Mouse (Mus musculus): ENCODE results near the gene Cxcr5. TPM values are rescaled to one million over a fixed set of nuclear protein-coding genes. Genes with fewer than 3 reads are reported as not detected.

Gene Cxcr5
- polyA plus RNA-seq, 1 experiment from 2014 or later, result 0.05 TPM

DNA sequence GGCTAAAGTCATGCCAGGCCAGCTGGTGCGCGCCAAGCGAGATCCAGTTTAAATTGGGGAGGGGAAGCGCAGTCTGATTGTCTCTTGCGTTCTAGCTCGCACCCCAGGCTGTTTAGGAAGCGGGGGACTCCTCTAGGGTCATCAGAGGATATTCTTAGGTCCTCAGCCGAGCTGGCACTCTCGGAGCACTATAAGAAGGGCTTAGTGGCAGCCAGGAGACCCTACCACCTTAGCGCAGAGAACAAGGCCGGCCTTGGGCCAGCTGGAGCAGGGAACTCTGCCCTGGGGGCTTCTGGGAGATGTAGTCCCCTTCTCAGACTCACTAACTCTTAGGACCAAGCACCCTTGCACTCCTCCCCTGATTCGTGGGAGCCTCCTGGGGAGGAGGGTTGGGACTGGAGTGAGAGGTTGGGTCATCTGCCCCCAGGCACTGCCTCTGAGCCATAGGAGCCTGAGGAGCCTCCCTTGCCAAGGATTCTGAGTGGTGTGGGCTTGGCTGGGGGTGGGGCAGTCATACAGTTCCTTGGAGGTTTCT is 78.1 kb downstream of the Cxcr5 start:
- peak overlapping the region; percentile 98 for H3K4me3 ChIP-seq
- H3K9me3 ChIP-seq, result no peaks in the 10 kb centered on the region
- WGBS, result 0% methylated on average over 12 of the region's 12 CpGs
- peak overlapping the region; percentile 96 for H3K27ac ChIP-seq
- H3K36me3 ChIP-seq (replicated peaks), result peaks cover 8% of the 10 kb centered on the region
- peak; percentile 75 for DNase-seq (ENCODE audit: extremely low spot score, low spot score)
- H3K27me3 ChIP-seq (ENCODE audit: poor library complexity, severe bottlenecking), result peaks cover 12% of the 10 kb centered on the region
- peaks cover 81% of the 10 kb centered on the region for H3K4me1 ChIP-seq

DNA sequence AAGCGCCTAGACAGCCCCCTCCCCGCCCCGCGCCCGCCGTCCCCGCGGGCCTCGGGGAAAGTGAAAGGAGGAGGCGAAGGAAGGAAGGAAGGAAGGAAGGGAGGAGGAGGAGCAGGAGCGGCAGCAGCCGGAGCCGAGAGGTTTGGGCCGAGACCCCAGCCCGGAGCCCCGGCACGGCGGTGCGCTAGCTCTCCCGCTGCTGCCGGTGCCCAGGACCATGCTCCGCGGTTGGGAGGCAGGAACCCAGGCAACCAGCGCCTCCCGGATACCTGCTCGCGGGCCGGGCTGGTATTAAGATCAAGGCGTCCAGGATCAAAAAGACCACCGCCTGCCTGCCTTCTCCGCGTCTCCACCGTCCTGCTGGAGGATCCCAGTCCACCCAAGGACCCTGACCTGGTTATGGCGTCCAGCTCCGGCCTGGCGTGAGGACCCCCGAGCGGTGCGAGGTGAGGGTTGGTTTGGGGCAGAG is 78.6 kb downstream of the Cxcr5 start:
- Histone ChIP-seq H3K4me3 (peak overlapping the region; percentile 98), H3K9me3 (no peaks in the 10 kb centered on the region), H3K27me3 (ENCODE audit: poor library complexity, severe bottlenecking) (peaks cover 12% of the 10 kb centered on the region), H3K27ac (peak overlapping the region; percentile 96), H3K4me1 (peaks cover 81% of the 10 kb centered on the region), H3K36me3 (replicated peaks) (peaks cover 8% of the 10 kb centered on the region)
- WGBS, result 0% methylated on average over 38 of the region's 39 CpGs
- DNase-seq (ENCODE audit: extremely low spot score, low spot score), result no peak

DNA sequence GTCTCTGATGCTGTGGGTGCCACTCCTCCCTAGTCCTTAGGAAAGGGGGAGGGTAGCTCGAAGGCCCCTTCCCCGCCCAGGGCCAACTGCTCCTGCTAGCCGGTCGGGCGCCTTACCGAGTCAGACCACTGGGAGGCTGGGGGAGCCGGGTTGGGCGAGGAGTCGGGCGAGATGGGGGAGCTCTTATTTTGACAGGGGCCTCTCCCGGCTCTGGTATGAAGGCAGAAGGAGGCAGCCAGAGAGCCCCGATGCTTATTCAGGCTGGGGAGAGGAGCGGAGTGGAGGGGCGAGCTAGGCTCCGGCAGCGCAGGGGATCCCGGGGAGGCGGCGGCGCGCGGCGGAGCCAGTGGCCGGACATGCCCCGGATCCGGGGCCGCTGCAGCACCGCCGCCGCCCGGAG is 79.1 kb downstream of the Cxcr5 start, which contains the start of gene Bcl9l:
TSS of gene Bcl9l (plus strand) at position 274 of the 400 bp plus-strand sequence.
- peak within 1 kb of the TSS; percentile 96 for H3K27ac ChIP-seq
- DNase-seq (ENCODE audit: extremely low spot score, low spot score), result peak; percentile 98
- H3K4me3 ChIP-seq, result peak within 1 kb of the TSS; percentile 98
- no peaks in the 10 kb centered on the region for H3K9me3 ChIP-seq
- WGBS, result under 1% methylated on average over 31 of the region's 31 CpGs
- H3K36me3 ChIP-seq (replicated peaks), result peaks cover 8% of the 10 kb centered on the region
- peaks cover 81% of the 10 kb centered on the region for H3K4me1 ChIP-seq
- peaks cover 13% of the 10 kb centered on the region for H3K27me3 ChIP-seq (ENCODE audit: poor library complexity, severe bottlenecking)

DNA sequence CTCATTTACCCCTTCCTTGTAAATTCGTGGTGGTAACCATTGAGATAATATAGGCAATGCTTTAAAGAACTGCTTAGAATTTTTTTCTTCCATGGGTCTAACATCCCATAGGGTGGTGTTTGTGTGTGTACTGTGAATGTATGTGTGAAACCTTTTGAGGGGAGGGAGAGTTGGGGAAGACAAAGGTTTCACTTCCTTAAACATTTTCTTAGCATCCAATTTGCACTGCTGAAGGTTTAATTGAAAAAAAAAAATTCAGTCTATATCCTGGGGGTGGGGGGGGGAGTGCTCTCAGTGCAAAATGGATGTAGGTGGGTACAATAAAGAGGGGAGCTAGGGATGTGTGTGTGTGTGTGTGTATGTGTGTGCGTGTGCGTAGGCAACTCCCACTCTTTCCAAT is 79.6 kb downstream of the Cxcr5 start:
- DNase-seq (ENCODE audit: extremely low spot score, low spot score), result no peak
- peaks cover 17% of the 10 kb centered on the region for H3K27me3 ChIP-seq (ENCODE audit: poor library complexity, severe bottlenecking)
- H3K4me1 ChIP-seq, result peaks cover 81% of the 10 kb centered on the region
- H3K9me3 ChIP-seq, result no peaks in the 10 kb centered on the region
- WGBS, result 8% methylated on average over 3 of the region's 3 CpGs
- H3K27ac ChIP-seq, result peak overlapping the region; percentile 96
- peak overlapping the region; percentile 98 for H3K4me3 ChIP-seq
- H3K36me3 ChIP-seq (replicated peaks), result peaks cover 8% of the 10 kb centered on the region

DNA sequence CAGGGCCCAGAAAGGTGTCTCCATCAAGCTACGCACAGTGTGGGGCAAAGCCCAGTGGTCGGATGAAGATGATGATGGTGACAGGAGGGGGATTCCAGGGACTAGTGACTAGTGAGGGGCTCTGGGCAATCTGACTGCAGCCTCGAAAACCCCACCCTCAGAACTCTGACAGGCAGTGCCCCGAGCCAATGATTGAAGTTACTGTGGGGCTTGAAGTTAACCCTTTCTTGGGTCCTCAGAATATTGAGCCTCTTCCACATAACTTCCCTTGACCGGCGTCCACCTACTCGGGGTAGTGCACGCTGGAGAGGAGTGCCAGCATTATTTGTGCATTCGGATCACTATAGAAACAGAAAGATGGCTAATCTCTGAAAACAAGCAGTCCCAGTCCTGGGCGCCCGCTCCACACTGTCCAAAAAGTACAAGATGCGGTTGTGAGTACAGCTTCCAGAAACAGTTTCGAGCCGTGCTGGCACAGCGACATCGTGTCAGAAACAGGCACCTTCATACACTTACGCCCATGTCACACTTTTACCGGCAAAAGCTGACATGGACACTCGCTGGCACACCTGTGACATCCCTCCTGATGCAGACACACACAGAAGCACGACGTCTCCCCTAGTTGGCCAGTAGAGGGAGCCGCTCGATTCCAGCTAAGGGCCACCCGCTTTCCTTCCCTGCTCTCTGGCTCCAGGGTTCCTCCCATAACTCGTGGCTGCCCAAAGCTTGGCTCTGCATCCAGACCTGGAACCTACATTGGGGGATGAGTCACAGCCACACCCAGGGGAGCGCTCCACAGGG is 81.8 kb downstream of the Cxcr5 start:
- Histone ChIP-seq H3K27me3 (ENCODE audit: poor library complexity, severe bottlenecking) (peaks cover 26% of the 10 kb centered on the region), H3K4me1 (peaks cover 59% of the 10 kb centered on the region), H3K27ac (peak overlapping the region; percentile 97), H3K36me3 (replicated peaks) (no peaks in the 10 kb centered on the region), H3K4me3 (peak overlapping the region; percentile 76), H3K9me3 (no peaks in the 10 kb centered on the region)
- under 1% methylated on average over 26 of the region's 26 CpGs for WGBS
- DNase-seq (ENCODE audit: extremely low spot score, low spot score), result peak; percentile 82

DNA sequence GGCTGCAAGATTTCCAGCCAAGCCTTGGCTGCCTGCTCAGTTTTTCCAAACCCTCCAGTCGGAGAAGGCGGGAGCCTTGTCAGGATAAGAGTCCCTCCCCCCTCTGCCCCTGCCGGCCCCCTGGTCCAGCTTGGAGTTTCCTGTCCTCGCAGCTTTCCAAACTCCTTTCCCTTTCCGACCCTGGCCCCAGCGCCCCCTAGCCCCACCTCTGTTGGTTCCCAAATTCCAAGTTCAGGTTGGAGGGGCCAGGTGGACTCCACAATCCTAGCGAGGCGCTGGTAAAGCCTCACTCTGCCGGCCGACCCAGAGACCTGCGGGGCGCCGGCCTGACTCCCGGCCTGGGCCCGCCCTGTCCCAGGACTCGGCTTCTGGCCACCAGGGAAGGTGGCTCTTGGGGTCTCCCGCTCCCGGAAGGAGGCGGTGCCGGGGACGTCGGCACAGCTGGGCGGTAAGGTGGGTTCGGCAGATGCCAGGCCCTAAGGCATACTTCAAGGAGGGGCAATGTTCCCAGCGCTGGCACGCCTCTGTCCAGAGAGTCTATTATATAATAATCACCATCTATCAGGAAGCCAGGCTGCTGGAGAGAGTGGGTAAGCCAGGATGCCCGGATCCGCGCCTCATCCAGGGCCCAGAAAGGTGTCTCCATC is 82.6 kb downstream of the Cxcr5 start:
- H3K4me3 ChIP-seq, result peak overlapping the region; percentile 76
- H3K4me1 ChIP-seq, result peaks cover 52% of the 10 kb centered on the region
- peak overlapping the region; percentile 97 for H3K27ac ChIP-seq
- H3K27me3 ChIP-seq (ENCODE audit: poor library complexity, severe bottlenecking), result peaks cover 26% of the 10 kb centered on the region
- WGBS, result under 1% methylated on average over 29 of the region's 29 CpGs
- peak; percentile 94 for DNase-seq (ENCODE audit: extremely low spot score, low spot score)
- no peaks in the 10 kb centered on the region for H3K9me3 ChIP-seq
- H3K36me3 ChIP-seq (replicated peaks), result no peaks in the 10 kb centered on the region

DNA sequence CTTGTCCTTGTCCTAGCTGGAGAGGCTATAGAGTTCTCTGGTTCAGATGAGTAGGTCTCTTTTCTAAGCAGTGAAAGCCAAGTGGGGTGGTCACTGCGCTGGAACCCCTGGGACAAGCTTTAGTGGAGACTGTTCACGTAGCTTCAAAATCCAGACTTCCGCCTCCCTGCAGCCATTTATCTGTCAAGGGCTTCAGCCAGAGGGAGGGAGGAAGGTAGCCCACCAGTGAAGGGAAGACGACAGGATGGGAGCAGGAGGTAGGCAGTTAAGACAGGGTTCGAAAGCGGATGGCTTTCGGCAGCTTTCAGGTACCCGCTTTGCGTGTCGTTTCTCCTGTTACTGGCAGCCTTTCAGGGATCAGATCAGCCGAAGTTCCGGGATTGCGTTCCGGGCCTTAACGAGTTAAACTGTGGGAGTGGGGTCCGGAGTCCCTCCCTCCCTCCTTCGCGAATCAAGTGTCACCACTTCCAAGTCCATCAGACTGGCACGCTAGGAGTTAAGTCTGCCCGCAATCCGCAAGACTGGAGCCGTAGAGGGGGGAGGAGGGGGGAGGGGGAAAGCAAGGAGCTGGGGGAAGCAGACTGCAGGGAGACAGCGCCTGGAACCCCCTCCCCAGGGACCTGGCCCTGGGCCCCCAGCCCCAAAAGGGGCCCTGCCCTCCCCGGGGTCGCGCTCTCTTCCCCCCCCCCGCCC is 83.3 kb downstream of the Cxcr5 start:
- WGBS, result under 1% methylated on average over 22 of the region's 27 CpGs
- peak overlapping the region; percentile 76 for H3K4me3 ChIP-seq
- peaks cover 46% of the 10 kb centered on the region for H3K4me1 ChIP-seq
- H3K9me3 ChIP-seq, result no peaks in the 10 kb centered on the region
- H3K27me3 ChIP-seq (ENCODE audit: poor library complexity, severe bottlenecking), result peaks cover 26% of the 10 kb centered on the region
- peak; percentile 91 for DNase-seq (ENCODE audit: extremely low spot score, low spot score)
- H3K27ac ChIP-seq, result peak overlapping the region; percentile 97
- no peaks in the 10 kb centered on the region for H3K36me3 ChIP-seq (replicated peaks)

DNA sequence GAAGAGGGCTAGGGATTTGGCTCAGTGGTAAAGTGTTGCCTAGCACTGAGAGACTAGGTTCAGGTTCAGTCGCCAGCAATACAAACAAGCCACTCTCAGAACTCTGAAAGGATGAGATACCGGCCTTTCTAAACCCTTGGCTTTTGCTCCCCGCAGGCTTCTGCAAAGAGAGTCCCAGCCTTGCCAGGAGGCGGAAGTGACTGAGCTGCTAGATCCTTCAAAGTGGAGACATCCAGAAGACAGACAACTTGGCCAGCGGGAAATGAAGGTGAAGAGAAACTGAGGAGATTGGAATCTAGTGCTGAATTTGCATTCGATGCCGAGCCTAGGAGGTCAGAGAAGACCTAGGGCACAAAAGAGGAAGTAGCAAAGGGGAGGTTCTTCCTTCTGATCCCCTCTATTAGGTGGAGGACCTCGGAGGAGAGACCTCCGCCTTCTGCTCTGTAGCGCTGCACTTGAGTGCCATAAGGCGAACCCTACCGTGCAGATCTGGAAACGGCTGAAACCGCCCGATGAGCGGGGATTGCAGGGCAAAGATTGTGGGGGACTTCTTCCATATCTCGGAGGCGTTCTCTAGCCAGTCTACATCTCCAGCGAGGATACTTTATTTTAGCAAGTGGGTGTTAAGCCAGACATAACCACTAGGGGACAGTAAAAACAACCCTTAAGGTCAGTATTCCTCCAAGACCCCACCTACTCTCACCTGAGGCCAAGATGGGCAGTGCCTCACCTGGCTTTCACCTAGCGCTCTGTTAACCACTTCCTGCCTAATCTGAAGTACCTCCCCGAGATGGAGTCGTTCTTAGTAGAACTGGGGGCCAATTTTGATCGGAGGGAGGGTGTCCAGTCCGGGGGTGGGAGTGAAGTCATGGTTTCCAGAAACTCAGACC is 84.1 kb downstream of the Cxcr5 start:
- peaks cover 26% of the 10 kb centered on the region for H3K27me3 ChIP-seq (ENCODE audit: poor library complexity, severe bottlenecking)
- DNase-seq (ENCODE audit: extremely low spot score, low spot score), result no peak
- H3K4me3 ChIP-seq, result peak overlapping the region; percentile 76
- WGBS, result 4% methylated on average over 24 of the region's 24 CpGs
- peaks cover 45% of the 10 kb centered on the region for H3K4me1 ChIP-seq
- H3K9me3 ChIP-seq, result no peaks in the 10 kb centered on the region
- peak overlapping the region; percentile 97 for H3K27ac ChIP-seq
- no peaks in the 10 kb centered on the region for H3K36me3 ChIP-seq (replicated peaks)

DNA sequence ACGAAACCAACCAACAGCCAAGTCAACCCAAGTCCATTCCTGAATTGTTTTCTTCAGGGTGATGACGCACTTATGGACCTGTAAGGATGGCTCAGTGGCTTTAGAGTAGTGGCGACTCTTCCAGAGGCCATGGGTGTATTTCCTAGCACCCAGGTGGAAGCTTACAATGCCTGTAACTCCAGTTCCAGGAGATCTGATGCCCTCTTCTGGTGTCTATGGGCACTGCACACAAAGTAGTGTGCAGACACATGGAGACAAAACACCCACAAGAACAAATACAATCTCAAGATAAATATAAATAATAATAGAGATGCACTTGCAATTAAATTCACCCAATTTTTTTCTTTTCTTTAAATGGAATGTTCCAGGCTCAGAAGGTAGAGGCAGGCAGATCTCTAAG is 85.7 kb downstream of the Cxcr5 start:
- peaks cover 17% of the 10 kb centered on the region for H3K27me3 ChIP-seq (ENCODE audit: poor library complexity, severe bottlenecking)
- DNase-seq (ENCODE audit: extremely low spot score, low spot score), result no peak
- no peak overlapping the region for H3K27ac ChIP-seq
- H3K4me1 ChIP-seq, result peaks cover 38% of the 10 kb centered on the region
- no peak overlapping the region for H3K4me3 ChIP-seq
- 93% methylated on average over 3 of the region's 3 CpGs for WGBS
- no peaks in the 10 kb centered on the region for H3K9me3 ChIP-seq
- no peaks in the 10 kb centered on the region for H3K36me3 ChIP-seq (replicated peaks)

DNA sequence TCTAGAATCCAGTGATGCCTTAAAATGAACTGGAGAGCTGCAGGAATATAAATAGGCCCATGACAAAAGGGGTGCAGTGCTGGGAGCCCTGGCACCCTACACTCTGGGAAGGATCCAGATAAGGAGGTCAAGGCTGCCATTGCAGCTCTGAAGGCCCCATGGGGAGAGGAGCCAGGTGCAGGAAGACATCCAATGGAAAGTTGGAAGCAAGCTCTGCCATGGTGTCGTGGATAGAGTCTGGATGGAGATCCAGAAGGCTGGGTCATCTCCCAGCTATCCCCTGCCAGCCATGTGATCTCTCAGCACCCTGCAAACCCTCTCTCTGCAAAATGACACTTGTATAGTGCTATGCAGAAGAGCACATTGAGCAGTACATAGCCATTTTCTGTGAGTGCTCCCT is 87.3 kb downstream of the Cxcr5 start:
- no peak for DNase-seq (ENCODE audit: extremely low spot score, low spot score)
- H3K36me3 ChIP-seq (replicated peaks), result no peaks in the 10 kb centered on the region

DNA sequence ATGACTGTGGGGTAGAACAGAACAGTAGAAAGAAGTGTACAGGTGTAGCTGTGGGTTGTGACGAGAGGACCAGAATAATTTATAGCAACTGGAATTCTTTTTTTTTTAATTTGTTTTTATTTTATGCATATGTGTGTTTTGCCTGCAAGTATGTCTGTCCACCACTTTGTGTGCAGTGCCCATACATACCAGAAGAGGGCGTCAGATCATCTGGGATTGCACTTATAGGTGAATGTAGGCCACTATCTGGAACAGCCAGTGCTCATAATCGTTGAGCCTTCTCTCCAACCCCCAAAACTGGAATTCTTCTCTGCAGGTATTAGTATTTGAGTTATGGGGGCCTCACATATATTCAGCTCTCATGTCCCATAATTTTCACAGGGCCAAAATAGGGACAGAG is 88.5 kb downstream of the Cxcr5 start:
- H3K36me3 ChIP-seq (replicated peaks), result no peaks in the 10 kb centered on the region
- H3K4me1 ChIP-seq, result peaks cover 22% of the 10 kb centered on the region
- WGBS, result 66% methylated on average over 3 of the region's 3 CpGs
- no peaks in the 10 kb centered on the region for H3K9me3 ChIP-seq
- no peak overlapping the region for H3K27ac ChIP-seq
- H3K27me3 ChIP-seq (ENCODE audit: poor library complexity, severe bottlenecking), result peaks cover 14% of the 10 kb centered on the region
- DNase-seq (ENCODE audit: extremely low spot score, low spot score), result no peak
- no peak overlapping the region for H3K4me3 ChIP-seq

More for the DNA sequence above, 87.3 kb downstream of the Cxcr5 start:
- no peak overlapping the region for H3K4me3 ChIP-seq
- H3K4me1 ChIP-seq, result peaks cover 23% of the 10 kb centered on the region
- peaks cover 14% of the 10 kb centered on the region for H3K27me3 ChIP-seq (ENCODE audit: poor library complexity, severe bottlenecking)
- no peak overlapping the region for H3K27ac ChIP-seq
- WGBS, result 30% methylated on average over 1 of the region's 1 CpGs
- no peaks in the 10 kb centered on the region for H3K9me3 ChIP-seq

DNA sequence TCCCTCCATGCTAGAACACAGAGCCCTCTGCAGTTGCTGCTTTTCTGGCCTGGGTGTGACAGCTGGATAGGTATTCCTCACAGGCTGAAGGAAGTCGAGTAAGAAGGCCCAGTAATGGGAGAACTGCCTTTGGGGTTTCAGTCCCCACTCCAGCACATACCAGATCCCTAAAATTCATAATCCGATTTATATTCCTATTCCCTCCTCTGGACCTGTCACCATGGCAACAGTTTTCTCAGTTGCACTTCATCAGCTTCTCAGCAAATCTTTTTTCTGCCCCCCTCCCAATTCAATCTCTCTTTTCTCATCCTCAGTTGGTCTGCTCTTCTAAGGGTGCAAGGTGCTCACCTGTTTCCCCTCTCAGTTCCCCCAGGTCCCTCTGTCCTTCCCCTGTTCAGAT is 92.9 kb downstream of the Cxcr5 start:
- Histone ChIP-seq H3K27ac (no peak overlapping the region), H3K4me1 (peaks cover 16% of the 10 kb centered on the region), H3K27me3 (ENCODE audit: poor library complexity, severe bottlenecking) (no peaks in the 10 kb centered on the region), H3K9me3 (no peaks in the 10 kb centered on the region), H3K4me3 (no peak overlapping the region), H3K36me3 (replicated peaks) (no peaks in the 10 kb centered on the region)
- WGBS, result 68% methylated on average over 2 of the region's 2 CpGs
- DNase-seq (ENCODE audit: extremely low spot score, low spot score), result no peak
